Mouse (Mus musculus): ENCODE data around the gene Mmp19. TPM values are rescaled to one million over a fixed set of nuclear protein-coding genes. Genes with fewer than 3 reads are reported as not detected.

Gene Mmp19
- polyA plus RNA-seq, 1 experiment = 28.3 TPM

DNA sequence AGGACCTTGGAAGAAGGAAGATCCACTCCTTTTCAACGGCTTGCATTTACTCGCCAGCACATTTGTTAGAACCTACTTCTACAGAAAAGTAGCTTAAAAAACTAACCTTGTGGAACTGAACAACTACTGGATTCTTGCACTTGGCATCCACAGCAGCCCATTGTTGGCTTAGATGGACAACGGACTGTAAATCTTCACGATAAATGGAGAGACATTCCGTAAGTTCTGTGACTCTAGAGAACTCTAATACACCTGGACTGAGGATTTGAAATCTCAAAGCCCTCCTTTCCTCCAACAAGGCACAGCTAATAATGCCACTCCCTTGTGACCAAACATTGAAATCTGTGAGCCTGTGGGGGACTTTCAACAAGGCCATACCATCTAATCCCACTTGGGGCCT is 52.5 kb downstream of the Mmp19 start:
- Histone ChIP-seq H3K4me3 (ENCODE audit: insufficient read depth, low read length) (no peak overlapping the region), H3K27ac (ENCODE audit: insufficient read depth, low read depth, low read length) (no peak overlapping the region), H3K4me1 (ENCODE audit: control insufficient read depth, insufficient read depth, low read length) (no peaks in the 10 kb centered on the region)
- TF ChIP-seq POLR2A (IDR thresholded peaks at IDR 0.05; ENCODE audit: borderline replicate concordance, low read depth, low read length) (no peak), CTCF (IDR thresholded peaks at IDR 0.05; ENCODE audit: low read depth, low read length) (no peak)

- Histone ChIP-seq H3K4me1 (ENCODE audit: control insufficient read depth, insufficient read depth, low read length) (no peaks in the 10 kb centered on the region), H3K27ac (ENCODE audit: insufficient read depth, low read depth, low read length) (no peak overlapping the region), H3K4me3 (ENCODE audit: insufficient read depth, low read length) (no peak overlapping the region)
- no peak for TF ChIP-seq POLR2A (IDR thresholded peaks at IDR 0.05; ENCODE audit: borderline replicate concordance, low read depth, low read length)
- TF ChIP-seq CTCF (IDR thresholded peaks at IDR 0.05; ENCODE audit: low read depth, low read length) = no peak
Measured at GRCm38 (mm10) chr10:128845516-128845915, 54.8 kb downstream of the Mmp19 start.

DNA sequence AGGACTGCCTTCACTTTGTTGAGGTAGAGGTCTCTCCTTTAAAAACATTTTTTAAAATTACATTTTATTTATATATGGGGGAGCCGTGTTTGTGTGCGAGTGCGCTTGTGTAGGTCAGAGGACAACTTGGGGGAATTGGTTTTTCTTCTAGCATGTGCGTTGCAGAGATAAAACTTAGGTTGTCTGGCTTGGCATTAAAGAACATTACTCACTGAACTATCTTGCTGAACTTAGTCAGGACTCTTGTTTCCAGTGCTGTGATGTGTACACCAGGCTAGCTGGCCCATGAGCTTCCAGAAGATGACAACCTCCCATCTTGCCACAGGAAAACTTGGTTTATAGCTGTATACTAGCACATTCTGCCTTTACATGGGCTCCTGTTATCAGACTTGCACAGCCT is 56.0 kb downstream of the Mmp19 start:
- no peak overlapping the region for H3K27ac ChIP-seq (ENCODE audit: insufficient read depth, low read depth, low read length)
- no peak overlapping the region for H3K4me3 ChIP-seq (ENCODE audit: insufficient read depth, low read length)
- TF ChIP-seq CTCF (IDR thresholded peaks at IDR 0.05; ENCODE audit: low read depth, low read length) (no peak), POLR2A (IDR thresholded peaks at IDR 0.05; ENCODE audit: borderline replicate concordance, low read depth, low read length) (no peak)
- H3K4me1 ChIP-seq (ENCODE audit: control insufficient read depth, insufficient read depth, low read length) = no peaks in the 10 kb centered on the region

DNA sequence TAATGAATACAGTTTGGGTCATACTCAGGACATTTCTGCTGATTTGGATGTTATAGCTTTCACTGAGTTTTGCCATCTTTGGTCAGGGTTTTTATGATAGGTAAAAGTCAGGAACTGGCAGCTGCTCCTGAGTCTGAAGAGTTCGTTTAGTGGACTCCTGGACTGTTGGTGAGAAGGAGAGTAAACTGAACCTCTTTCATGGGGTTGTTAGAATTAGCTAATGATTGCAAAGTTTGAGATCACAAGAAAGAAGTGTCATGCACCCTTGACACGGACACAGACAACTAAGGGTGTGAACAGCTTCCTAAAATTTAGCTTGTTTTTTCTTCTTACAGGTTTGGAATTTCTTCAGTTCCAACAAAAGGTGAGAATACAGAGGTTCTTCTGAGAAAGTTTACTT is 57.7 kb downstream of the Mmp19 start:
- no peak for TF ChIP-seq POLR2A (IDR thresholded peaks at IDR 0.05; ENCODE audit: borderline replicate concordance, low read depth, low read length)
- TF ChIP-seq CTCF (IDR thresholded peaks at IDR 0.05; ENCODE audit: low read depth, low read length) = no peak
- Histone ChIP-seq H3K4me1 (ENCODE audit: control insufficient read depth, insufficient read depth, low read length) (no peaks in the 10 kb centered on the region), H3K27ac (ENCODE audit: insufficient read depth, low read depth, low read length) (no peak overlapping the region), H3K4me3 (ENCODE audit: insufficient read depth, low read length) (no peak overlapping the region)

- TF ChIP-seq CTCF (IDR thresholded peaks at IDR 0.05; ENCODE audit: low read depth, low read length) (no peak), POLR2A (IDR thresholded peaks at IDR 0.05; ENCODE audit: borderline replicate concordance, low read depth, low read length) (no peak)
- Histone ChIP-seq H3K4me3 (ENCODE audit: insufficient read depth, low read length) (no peak overlapping the region), H3K27ac (ENCODE audit: insufficient read depth, low read depth, low read length) (no peak overlapping the region), H3K4me1 (ENCODE audit: control insufficient read depth, insufficient read depth, low read length) (no peaks in the 10 kb centered on the region)
Measured at GRCm38 (mm10) chr10:128850339-128850738, 59.6 kb downstream of the Mmp19 start.

Other genes starting within 250 kb of the Mmp19 start
- 9.6 and 15.4 TPM in 2 replicates for gene Zc3h10, start 243.1 kb upstream of the Mmp19 start, polyA plus RNA-seq (2012; ENCODE audit: insufficient read depth, insufficient read length, missing spikeins)
- gene Rpl41, start 241.6 kb upstream of the Mmp19 start, polyA plus RNA-seq (2012; ENCODE audit: insufficient read depth, insufficient read length, missing spikeins) = 2,460 and 2,819 TPM in 2 replicates
- gene Pa2g4, start 224.9 kb upstream of the Mmp19 start, polyA plus RNA-seq (2012; ENCODE audit: insufficient read depth, insufficient read length, missing spikeins) = 70.1 and 76.0 TPM in 2 replicates
- 2.2 and 2.6 TPM in 2 replicates for gene Erbb3, start 201.3 kb upstream of the Mmp19 start, polyA plus RNA-seq (2012; ENCODE audit: insufficient read depth, insufficient read length, missing spikeins)
- gene Rps26, start 164.2 kb upstream of the Mmp19 start, polyA plus RNA-seq (2012; ENCODE audit: insufficient read depth, insufficient read length, missing spikeins) = 886 and 996 TPM in 2 replicates
- gene Ikzf4, start 144.9 kb upstream of the Mmp19 start, polyA plus RNA-seq (2012; ENCODE audit: insufficient read depth, insufficient read length, missing spikeins) = not detected in 2 replicates
- gene Suox, start 116.8 kb upstream of the Mmp19 start, polyA plus RNA-seq (2012; ENCODE audit: insufficient read depth, insufficient read length, missing spikeins) = 6.3 and 7.2 TPM in 2 replicates
- 123 and 131 TPM in 2 replicates for gene Rab5b, start 94.6 kb upstream of the Mmp19 start, polyA plus RNA-seq (2012; ENCODE audit: insufficient read depth, insufficient read length, missing spikeins)
- 0.37 and 0.67 TPM in 2 replicates for gene Pmel, start 86.7 kb upstream of the Mmp19 start, polyA plus RNA-seq (2012; ENCODE audit: insufficient read depth, insufficient read length, missing spikeins)
- gene Cdk2, start 85.9 kb upstream of the Mmp19 start, polyA plus RNA-seq (2012; ENCODE audit: insufficient read depth, insufficient read length, missing spikeins) = 47.0 and 53.0 TPM in 2 replicates
- 26.1 and 29.6 TPM in 2 replicates for gene Dgka, start 46.1 kb upstream of the Mmp19 start, polyA plus RNA-seq (2012; ENCODE audit: insufficient read depth, insufficient read length, missing spikeins)
- gene Pym1, start 43.0 kb upstream of the Mmp19 start, polyA plus RNA-seq (2012; ENCODE audit: insufficient read depth, insufficient read length, missing spikeins) = 26.1 and 33.8 TPM in 2 replicates
- gene Dnajc14, start 13.2 kb downstream of the Mmp19 start, polyA plus RNA-seq (2012; ENCODE audit: insufficient read depth, insufficient read length, missing spikeins) = 65.2 and 65.7 TPM in 2 replicates
- 14.3 and 18.0 TPM in 2 replicates for gene Tmem198b, start 13.5 kb downstream of the Mmp19 start, polyA plus RNA-seq (2012; ENCODE audit: insufficient read depth, insufficient read length, missing spikeins)
- gene Sarnp, start 26.4 kb downstream of the Mmp19 start, polyA plus RNA-seq (2012; ENCODE audit: insufficient read depth, insufficient read length, missing spikeins) = 62.2 and 81.9 TPM in 2 replicates
- 78.1 and 83.5 TPM in 2 replicates for gene Ormdl2, start 30.7 kb downstream of the Mmp19 start, polyA plus RNA-seq (2012; ENCODE audit: insufficient read depth, insufficient read length, missing spikeins)
- not detected in 2 replicates for gene Gdf11, start 100.8 kb downstream of the Mmp19 start, polyA plus RNA-seq (2012; ENCODE audit: insufficient read depth, insufficient read length, missing spikeins)
- 751 and 791 TPM in 2 replicates for gene Cd63, start 110.1 kb downstream of the Mmp19 start, polyA plus RNA-seq (2012; ENCODE audit: insufficient read depth, insufficient read length, missing spikeins)
- 4.6 and 7.5 TPM in 2 replicates for gene Rdh5, start 132.0 kb downstream of the Mmp19 start, polyA plus RNA-seq (2012; ENCODE audit: insufficient read depth, insufficient read length, missing spikeins)
- gene Bloc1s1, start 133.1 kb downstream of the Mmp19 start, polyA plus RNA-seq (2012; ENCODE audit: insufficient read depth, insufficient read length, missing spikeins) = 125 TPM in 2 replicates
- gene Itga7, start 142.9 kb downstream of the Mmp19 start, polyA plus RNA-seq (2012; ENCODE audit: insufficient read depth, insufficient read length, missing spikeins) = 0.17 TPM in 1 of 2 replicates, not detected in the other
- gene Mettl7b, start 170.1 kb downstream of the Mmp19 start, polyA plus RNA-seq (2012; ENCODE audit: insufficient read depth, insufficient read length, missing spikeins) = not detected in 2 replicates
- gene Olfr9, start 198.5 kb downstream of the Mmp19 start, polyA plus RNA-seq (2012; ENCODE audit: insufficient read depth, insufficient read length, missing spikeins) = not detected in 2 replicates
- gene Olfr763, start 219.9 kb downstream of the Mmp19 start, polyA plus RNA-seq (2012; ENCODE audit: insufficient read depth, insufficient read length, missing spikeins) = not detected in 2 replicates
- not detected in 2 replicates for gene Olfr764-ps1, start 249.0 kb downstream of the Mmp19 start, polyA plus RNA-seq (2012; ENCODE audit: insufficient read depth, insufficient read length, missing spikeins)

Data from bone marrow macrophage, adult 2 months (primary cell).